Mouse (Mus musculus) small intestine, adult 2 months (tissue): ENCODE results near the gene Olfr222.

Source experiments
- CTCF ChIP-seq: fragments of 200-500 bp; IDR thresholded peaks from 2 replicates; pipeline ENCODE4 v1.5.1; 2012; ENCODE audit warnings: low read depth, mild to moderate bottlenecking, control low read depth, inconsistent platforms, low read length, moderate library complexity, mixed read lengths; ENCODE audit not compliant: insufficient replicate concordance, insufficient read length; ENCODE audit errors: extremely low read depth
- POLR2A ChIP-seq: fragments of 200-500 bp; IDR thresholded peaks from 2 replicates; pipeline ENCODE4 v1.6.1; 2012; ENCODE audit warnings: low read depth, mild to moderate bottlenecking, control low read depth, inconsistent platforms, low read length, moderate library complexity

GRCm38 (mm10) chr11:59569306-59569705, 6.7 kb downstream of the Olfr222 start:
- TF ChIP-seq CTCF (peak; percentile 43; the same call in 1 of the 2 replicates), POLR2A (no peak)
